Mouse (Mus musculus) monocyte, adult 5-6 weeks (primary cell): ENCODE data around the gene Dapk2. TPM values are rescaled to one million over a fixed set of nuclear protein-coding genes. Genes with fewer than 3 reads are reported as not detected.

Experiments
- ATAC-seq: fragments of 153-309, 156-312 bp; replicated peaks from 2 replicates; pipeline ENCODE4 v1.8.0; 2017; ENCODE audit warnings: mild to moderate bottlenecking; ENCODE audit not compliant: low TSS enrichment, insufficient number of reproducible peaks, severe bottlenecking, poor library complexity, low FRiP score
- total RNA-seq: library from RNA; stranded (forward); fragments of 200-1000, 200-491, 200-594 nt; gene quantifications from 3 replicates; pipeline ENCODE4 v1.2.3, GENCODE M21; 2017

The Dapk2 gene
- total RNA-seq, 1 experiment from 2014 or later: 15.3 TPM

DNA sequence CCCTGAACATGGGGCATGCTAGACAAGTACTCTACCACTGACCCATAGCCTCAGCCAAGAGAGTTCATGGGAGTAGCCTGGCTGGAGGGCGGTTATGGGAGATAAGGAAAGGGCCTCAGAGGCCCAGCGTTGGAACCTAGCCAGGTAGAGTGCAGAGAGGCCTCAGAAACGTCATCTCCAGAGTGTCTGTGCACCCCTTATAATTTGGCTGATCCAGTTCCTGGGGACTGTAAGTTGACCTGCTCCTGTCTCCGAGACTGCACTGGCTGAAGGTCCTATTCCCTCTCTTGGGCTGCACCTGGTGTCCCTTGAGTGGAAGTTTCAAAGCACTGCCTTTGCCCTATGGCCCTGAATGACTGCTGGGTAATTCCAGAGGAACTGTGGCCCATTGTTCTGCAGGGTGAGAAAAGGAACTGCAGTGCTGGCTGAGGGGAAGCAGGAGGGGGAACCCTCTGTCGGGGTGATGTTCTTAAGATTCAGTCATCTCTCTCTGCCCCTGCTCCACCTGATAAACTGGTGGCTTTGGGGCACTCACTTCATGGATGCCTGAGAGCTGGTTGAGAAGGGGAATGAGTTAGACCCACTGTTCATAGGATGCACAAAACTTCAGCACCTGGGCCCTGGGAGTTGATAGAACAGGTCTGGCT is 55.5 kb downstream of the Dapk2 start:
- no peak for ATAC-seq

DNA sequence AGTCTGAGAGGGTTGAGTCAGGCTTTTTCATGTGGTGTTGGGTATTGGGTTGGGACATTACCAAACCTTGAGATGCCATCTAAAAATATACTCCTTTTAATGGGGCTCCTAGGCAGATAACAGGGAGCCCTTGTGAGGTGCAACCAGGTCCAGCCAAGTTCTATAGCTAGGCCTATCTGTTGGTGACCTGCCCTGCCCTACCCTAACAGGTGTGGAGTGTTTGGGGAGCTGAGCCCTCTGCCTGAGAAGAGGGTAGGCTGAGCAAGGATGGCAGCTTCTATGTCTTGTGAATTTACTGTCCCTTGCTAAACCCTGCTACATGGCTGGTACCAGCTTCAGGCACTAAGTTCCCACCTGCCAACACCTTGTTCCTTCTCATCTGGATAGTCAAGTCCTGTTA is 57.5 kb downstream of the Dapk2 start:
- ATAC-seq: no peak

GRCm38 (mm10) chr9:66217970-66218369 is 59.9 kb downstream of the Dapk2 start:
- ATAC-seq: no peak

GRCm38 (mm10) chr9:66218917-66219725 is 61.1 kb downstream of the Dapk2 start:
- ATAC-seq: no peak

DNA sequence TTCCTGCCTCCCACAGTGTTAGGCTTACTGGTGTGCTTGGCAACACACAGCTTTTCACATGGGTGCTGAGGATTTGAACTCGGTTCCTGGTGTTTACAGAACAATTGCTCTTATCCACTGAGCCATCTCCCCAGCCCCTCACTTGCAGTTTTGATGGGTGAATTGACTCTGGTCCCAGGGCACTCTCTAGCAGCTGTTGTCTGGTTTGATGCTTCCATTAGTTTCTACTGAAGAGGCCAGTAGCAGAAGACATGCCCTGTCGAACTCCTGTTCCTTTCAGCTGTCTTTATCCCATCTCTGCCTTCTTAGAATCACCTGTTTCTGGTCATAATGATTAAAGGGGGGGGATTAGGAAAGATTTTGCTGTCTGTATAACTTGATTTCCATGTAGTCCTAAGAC is 65.8 kb downstream of the Dapk2 start:
- ATAC-seq: no peak

- no peak for ATAC-seq
Measured at GRCm38 (mm10) chr9:66225737-66226485, 67.9 kb downstream of the Dapk2 start.

- no peak for ATAC-seq
Measured at GRCm38 (mm10) chr9:66228456-66229151, 70.6 kb downstream of the Dapk2 start.

GRCm38 (mm10) chr9:66231820-66232479 is 73.9 kb downstream of the Dapk2 start:
- no peak for ATAC-seq

DNA sequence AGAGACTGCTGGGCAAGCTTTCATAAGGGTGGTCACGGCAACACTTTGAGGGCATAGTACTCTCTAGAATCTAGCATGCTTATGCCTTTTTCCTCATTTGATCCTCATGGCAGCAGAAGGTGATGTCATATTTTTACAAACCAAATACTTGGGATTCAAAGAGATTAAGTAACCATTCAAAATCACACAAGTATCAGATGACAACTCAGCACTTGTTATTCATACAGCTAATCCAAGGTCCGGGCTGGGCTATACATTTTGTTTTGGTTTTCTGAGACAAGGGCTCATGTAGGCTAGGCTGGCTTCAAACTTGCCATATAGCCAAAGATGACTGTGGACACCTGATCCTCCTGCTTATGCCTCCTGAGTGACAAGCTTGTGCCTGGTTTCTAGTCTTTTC is 78.6 kb downstream of the Dapk2 start:
- ATAC-seq: no peak

- no peak for ATAC-seq
Measured at GRCm38 (mm10) chr9:66237742-66238141, 79.7 kb downstream of the Dapk2 start.

- ATAC-seq: no peak
Measured at GRCm38 (mm10) chr9:66239173-66239572, 81.2 kb downstream of the Dapk2 start.

DNA sequence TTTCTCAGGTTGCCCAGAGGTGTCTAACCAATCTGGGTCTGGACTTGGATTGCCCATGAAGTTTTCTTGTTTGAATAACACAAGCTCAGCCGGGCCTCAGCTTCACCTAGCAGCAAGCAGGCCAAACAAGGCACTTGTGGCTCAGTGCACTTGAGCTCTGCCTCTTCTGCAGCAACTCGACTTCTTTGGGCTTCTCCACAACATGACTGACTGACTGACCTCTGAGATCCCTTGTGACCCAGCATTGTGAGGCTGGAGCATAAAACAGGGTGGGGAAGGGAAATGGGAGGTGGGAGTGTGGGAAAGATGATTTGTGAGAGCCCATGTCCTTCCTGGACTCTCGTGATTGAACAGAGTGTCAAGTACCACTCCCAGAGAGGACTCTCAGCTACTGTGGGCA is 81.7 kb downstream of the Dapk2 start:
- no peak for ATAC-seq

GRCm38 (mm10) chr9:66240493-66240892 is 82.5 kb downstream of the Dapk2 start:
- ATAC-seq: 0 out of 2 replicates have a peak, but pooled peaks have one; percentile 18

- ATAC-seq: no peak
Measured at GRCm38 (mm10) chr9:66240991-66241390, 83.0 kb downstream of the Dapk2 start.

GRCm38 (mm10) chr9:66241722-66242121 is 83.7 kb downstream of the Dapk2 start:
- ATAC-seq: no peak

DNA sequence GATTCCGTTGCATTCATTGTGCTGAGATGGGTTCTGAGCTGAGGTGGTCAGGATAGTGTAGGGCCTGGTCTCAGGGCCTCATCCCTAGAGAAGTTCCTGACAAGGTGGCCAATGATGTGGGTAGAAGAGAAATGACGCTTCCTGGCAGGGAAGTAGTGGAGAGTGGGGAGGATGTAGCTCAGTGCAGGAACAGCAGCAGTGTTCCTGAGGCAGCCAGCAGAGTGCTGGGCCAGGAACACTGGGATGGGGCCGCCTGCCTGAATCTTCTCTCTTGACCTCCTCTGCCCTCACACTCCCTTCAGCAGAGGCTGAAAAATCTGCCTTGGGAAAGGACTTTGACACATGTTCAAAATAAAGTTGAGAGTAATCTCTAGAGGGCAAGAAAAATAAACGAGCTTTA is 85.2 kb downstream of the Dapk2 start:
- ATAC-seq: no peak

- no peak for ATAC-seq
Measured at GRCm38 (mm10) chr9:66244079-66244478, 86.1 kb downstream of the Dapk2 start.

- no peak for ATAC-seq
Measured at GRCm38 (mm10) chr9:66245707-66246106, 87.7 kb downstream of the Dapk2 start.

DNA sequence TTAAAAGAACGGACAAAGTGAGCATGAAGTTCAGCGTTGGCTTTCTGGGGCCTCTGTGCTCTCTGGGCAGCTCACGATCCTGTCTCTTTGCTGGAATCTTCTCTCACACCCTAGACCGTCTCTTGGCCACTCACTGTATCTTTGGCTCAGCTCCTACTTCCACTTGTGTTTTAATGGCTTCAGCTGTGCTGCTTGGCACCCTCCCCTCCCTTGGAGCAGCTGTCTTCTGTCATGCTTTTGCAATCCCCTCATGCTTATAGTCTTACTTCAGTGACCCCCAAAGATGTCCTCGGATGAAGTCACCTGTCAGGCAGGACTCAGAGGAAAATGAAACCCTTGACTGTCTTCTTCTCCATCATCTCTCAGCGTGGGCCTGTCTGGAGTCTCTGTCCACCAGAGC is 91.3 kb downstream of the Dapk2 start:
- ATAC-seq: no peak
